Mouse (Mus musculus) layer of hippocampus, adult 9-10 months (tissue): ENCODE results near the gene C1rl.
"Not testable (repeated sequence)": the region's sequence is repeated elsewhere in the genome, so short reads cannot be mapped to it uniquely, and the experiment has no call there.

Source experiments
- DNase-seq: peaks from one replicate; pipeline ENCODE4 v3.0.0; 2022; ENCODE audit warnings: low spot score

The C1rl gene

DNA sequence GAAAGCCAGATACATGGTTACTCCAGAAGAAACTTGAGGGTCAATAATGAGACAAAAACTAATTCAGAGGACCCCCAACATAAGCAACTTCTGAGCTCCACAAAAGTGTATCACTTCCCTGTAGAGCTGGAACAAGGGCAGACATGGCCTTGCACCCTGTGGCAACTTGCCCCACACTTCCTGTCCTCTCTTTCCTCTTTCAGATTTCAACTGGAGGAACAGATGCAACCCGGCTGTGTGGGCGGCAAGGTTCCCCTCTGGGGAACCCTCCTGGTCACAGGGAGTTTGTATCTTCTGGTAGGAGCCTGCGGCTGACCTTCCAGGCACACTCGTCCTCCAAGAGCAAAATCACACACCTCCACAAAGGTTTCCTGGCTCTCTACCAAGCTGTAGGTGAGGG lies 12.1 kb downstream of the C1rl start:
- DNase-seq = no peak

DNA sequence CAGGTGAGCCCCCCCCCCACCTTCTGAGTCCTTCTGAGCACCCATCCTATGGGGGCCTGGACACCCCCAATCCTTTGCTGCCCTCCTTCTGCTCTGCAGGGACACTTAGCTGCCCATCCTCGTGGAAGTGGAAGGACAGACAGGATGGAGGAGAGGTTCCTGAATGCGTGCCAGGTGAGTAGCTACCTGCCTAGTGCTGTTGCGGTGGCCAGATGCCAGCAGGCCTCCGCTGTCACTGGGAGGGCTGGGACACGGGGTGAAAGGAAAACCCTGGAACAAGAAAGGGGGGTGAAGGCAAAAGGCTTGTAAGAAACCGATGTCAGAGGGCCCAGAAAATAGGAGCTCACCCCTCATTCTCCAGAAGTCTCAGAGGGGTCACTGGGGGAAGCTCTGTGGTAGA lies 14.1 kb downstream of the C1rl start:
- no peak for DNase-seq

DNA sequence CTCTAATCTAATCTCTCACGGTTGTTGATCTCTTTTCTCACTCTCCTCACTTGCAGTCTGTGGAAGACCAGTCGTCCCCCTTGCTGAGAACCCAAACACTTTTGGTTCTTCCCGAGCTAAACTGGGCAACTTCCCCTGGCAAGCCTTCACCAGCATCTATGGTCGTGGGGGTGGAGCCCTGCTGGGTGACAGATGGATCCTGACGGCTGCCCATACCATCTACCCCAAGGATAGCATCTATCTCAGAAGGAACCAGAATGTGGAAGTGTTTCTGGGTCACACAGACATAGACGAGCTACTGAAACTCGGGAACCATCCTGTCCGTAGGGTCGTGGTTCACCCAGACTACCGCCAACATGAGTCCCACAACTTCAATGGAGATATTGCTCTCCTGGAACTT lies 15.4 kb downstream of the C1rl start:
- no peak for DNase-seq

DNA sequence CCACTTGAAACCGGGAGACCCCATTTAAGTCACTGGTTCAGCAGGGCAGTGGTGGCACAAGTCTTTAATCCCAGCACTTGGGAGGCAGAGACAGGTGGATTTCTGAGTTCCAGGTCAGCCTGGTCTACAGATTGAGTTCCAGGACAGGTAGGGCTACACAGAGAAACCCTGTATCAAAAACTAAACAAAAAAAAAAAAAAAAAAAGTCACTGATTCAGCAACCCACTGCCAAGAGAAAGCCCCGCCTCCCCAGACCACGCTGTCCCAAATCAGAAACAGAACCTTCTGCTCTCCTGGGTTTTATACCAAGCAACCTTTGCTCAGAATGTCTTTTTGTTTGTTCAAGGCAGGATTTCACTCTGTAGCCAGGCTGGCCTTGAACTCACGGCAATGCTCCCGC lies 16.3 kb downstream of the C1rl start:
- DNase-seq = not testable (repeated sequence)

DNA sequence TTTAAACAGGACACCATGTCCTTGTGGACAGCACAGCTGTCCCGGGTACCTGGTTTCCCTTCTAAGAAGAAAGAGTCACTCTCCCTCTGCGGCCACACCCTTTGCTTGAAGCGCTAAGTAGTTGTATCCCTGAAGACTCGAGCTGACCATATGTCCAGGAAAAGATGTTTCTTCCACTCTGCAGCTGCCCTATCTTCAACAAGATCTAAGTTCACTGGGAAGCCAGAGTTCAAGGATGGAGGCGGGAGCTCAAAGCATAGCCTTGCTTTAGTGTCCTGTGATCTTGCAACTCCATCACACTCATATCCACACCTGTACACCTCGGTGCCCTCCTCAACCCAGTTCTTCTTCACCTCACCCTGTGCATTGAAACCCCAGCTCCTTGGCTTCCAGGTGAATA lies 19.0 kb downstream of the C1rl start:
- no peak for DNase-seq

DNA sequence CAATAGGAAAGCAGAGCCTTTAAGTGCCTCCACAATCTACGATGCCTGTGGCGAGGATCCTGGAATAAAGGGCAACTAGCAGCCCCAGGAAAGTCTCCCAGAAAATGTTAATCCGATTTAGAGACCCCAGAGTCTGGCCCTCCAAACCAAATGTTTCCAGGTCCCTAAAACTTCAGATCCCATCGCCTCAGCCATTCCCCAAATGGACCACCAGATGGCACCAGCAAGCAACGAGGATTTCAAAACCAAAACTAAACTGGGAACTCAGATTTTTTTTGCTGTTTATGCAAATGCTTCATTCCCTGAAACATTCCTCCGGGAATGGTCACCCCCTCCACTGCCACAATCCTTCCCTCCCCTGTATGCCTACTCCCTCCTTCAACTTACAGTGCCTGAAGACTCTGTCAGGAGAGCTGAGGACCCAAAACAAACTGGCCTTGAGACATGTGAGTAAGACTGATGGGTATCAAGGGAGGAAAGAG lies 19.5 kb downstream of the C1rl start, which contains the start of gene C1ra:
TSS of gene C1ra (plus strand) at position 51 of the 482 bp plus-strand sequence.
- DNase-seq = peak; percentile 43

DNA sequence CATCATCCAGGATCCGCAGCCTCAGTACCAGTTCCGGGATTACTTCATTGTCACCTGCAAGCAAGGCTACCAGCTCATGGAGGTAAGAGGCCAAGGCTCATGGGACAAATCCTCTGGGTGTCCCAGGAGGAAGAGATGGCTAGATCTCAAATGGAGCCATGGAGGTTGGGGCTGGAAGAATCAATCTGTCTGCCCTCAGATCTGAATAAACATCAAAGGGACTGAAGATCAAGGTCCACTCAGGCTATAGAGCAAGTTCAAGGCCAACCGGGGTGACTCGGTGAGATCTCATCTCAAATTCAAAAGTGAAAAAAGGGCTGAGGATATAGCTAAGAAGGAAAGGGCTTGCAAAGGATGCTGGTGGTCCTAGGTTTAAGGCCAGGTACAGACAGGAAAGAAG lies 24.8 kb downstream of the C1rl start:
- not testable (repeated sequence) for DNase-seq

DNA sequence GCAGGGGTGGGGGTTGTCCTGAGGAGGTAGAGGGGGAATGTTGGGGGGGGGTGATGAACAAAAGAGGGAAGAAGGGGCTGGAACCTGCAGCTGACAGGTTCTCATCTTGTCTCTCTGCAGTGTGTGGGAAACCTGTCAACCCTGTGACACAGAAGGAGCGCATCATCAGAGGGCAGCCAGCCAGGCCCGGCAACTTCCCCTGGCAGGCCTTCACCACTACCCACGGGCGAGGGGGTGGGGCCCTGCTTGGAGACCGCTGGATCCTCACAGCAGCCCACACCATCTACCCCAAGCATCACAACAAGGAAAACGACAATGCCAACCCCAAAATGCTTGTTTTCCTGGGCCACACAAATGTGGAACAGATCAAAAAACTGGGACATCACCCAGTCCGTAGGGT lies 29.2 kb downstream of the C1rl start:
- not testable (repeated sequence) for DNase-seq

DNA sequence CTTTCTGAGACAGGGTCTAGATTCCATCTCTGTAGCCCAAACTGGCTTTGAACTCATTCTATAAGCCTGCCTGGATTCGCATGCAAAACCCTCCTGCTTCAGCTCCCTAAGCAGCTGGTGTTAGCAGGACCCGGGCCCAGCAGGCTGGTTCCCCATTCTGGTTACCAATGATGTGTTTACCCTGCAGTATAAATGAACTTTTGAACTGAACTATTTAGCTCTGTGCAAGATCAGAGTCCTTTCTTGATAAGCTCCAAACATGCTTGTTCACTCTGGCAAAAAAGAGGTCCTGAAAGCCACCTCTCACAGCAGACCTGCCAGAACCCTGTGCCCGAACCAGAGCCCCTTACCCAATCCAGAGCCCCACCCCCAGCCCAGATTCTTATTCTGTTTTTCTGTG lies 35.0 kb downstream of the C1rl start:
- no peak for DNase-seq

DNA sequence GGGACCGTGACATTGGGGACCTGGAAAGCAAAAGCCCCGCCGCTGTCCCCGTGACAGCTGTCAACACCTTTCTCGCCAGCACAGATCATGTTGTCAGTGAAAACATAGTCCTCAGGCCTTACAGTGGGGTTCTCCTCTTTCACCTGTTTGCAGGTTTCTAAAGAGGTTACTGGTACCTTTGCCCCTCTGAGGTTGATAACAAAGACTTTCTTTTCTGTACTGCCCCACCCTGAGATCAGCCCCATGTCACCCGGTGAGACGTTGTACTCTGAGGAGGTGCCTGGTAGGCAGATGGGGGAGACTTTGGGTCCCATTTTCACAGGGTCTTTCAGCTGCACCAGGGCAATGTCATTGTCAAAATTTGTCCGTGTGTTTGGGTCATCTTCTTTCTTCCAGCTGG lies 38.2 kb downstream of the C1rl start:
- no peak for DNase-seq

DNA sequence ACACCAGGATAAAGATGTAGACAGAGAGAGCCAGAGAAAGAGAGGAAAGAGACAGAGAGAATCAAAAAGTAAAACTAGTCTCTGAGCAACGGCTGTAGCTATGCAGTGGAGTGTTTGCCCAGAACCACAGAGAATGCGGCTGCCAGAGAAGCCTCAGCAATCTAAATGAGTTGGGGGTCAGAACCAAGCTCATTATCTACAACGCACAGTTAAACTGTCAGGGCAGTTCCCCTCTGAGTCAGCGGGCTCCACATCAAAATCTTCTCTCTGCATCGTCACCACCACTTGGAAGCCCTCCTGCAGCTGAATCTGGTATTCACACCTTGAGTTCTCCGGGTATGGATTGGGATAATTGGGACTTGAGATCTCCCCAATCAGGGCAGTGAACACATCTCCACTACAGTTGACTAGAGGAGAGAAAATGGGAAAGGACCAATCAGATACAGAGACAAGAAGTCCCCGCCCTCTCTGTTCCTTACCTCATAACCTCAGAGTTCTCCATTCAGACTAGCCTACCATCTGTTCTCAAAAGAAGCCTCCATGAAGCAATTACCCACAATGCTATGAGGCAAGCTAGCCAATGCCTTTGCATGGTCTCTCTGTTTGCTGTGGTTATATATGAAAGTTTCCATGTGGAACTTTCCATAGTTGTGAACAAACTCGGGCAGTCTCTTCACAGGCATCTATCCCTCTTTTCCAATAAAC lies 43.4 kb downstream of the C1rl start:
- not testable (repeated sequence) for DNase-seq

DNA sequence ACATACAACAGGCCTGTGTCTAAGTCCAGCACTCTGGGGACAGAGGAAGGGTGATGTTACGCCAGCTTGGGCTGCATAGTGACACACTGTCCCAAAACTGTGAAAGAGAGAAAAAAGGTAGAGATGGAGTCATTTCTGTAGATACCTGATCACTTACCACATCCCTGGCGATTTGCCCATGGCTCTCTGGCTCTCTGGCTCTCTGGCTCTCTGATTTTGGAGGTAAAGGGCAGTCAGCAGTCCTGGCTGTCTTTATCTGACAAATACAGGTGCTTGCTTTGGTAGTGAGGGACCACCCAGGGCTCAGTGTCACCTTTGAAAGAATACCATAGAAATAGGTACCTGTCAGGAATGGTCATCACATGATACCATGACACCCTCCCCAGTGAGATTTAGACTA lies 48.3 kb downstream of the C1rl start:
- DNase-seq = not testable (repeated sequence)

DNA sequence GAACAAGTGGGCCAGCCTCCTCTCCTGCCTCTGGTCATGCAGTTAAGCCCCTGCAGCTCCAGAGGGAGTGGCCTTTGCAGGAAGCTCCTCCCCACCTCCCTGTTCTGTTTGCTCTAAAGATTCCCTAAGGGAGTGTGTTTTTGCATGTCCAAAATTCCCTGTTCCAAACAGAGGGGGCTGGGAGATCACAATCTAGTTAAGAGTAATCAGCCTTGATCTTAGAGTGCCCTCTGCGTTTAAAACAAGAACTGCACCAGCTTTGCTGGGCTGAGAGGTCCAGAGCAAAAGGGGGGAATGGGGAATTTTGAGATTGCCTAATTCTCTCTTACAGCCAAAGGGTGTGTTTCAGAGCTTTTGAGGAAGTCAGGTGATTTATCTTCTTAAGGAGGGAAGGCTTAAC lies 49.4 kb downstream of the C1rl start, which contains the start of gene C1s1:
TSS of gene C1s1 (minus strand) at position 76 of the 400 bp plus-strand sequence.
- peak; percentile 55 for DNase-seq

DNA sequence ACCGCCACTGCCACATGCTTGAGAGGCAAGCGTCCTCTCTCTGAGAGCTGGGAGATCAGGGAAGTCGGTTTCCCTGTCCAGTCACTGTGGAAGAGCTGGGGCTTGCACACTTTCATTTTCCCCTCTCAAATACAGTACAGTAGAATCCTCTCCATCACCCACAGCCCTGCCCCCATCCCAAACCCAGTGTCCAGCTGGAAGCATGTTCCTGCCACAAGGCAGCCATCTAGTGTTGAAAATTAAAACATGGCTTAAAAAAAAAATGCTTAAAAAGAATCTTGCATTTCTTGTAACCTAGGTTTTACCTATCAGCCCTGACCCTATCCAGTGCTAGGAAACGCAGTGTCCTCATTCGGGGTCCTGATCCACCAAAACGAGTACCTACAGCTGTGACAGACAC lies 51.6 kb downstream of the C1rl start:
- no peak for DNase-seq

DNA sequence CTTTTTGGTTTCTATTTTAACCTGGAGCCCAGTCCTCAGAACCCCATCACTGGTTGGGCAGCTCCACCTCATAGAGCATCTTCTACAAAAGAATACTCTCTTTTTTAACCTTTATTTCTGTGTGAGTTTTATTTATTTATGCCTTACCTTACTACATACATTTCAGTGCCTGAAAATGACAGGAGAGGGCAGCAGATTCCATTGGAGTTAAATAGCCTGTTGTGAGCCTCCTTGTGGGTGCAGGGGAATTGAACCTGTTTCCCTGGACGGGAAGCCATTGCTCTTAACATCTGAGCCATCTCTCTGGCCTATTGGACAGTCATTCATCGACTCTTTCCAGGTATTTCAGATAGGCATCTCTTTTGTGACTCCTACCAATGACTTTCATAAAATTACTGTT lies 52.5 kb downstream of the C1rl start:
- DNase-seq = no peak

DNA sequence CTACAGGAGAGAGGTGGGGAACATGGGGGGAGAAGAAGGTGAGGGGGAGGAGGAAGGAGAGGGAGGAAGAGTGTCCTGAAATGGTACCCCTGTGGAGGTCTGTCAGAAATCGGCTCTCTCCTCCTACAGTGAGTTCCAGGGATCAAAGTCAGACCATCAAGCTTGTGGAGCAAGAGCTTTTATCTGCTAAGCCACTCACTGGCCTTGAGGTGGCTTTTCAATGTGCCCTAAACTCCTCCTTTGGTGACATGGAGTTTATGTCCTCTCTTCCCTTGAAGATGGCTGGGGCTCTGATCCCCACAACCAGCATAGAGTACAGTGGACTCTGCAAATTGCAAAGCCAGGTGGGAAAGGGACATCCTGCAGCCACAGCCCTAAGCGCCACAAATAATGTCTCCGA lies 55.1 kb downstream of the C1rl start:
- DNase-seq = not testable (repeated sequence)

DNA sequence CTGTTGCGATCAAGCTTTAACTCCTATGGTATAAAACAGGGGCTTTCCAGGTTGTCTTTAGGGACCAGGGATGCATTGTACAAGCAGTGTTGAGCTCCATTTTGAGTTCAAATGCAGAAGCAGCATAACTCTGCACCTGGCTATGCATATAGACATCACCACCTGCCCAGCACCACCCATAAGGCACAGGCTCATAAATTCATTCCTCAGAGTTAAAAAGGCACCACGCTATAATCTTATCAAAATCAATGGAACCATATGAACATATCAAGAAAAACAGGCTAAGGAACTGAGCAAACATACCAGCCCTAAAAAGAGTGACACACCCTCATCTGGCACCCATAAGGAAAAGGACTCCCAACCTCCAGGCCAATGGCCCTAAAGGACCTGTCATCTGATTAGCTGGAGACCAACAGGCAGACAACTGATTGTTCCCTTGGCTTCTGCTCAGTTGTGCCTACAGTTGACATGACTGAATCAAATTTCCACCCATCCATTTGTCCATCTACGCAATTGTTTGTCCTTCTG lies 56.2 kb downstream of the C1rl start:
- DNase-seq = no peak

DNA sequence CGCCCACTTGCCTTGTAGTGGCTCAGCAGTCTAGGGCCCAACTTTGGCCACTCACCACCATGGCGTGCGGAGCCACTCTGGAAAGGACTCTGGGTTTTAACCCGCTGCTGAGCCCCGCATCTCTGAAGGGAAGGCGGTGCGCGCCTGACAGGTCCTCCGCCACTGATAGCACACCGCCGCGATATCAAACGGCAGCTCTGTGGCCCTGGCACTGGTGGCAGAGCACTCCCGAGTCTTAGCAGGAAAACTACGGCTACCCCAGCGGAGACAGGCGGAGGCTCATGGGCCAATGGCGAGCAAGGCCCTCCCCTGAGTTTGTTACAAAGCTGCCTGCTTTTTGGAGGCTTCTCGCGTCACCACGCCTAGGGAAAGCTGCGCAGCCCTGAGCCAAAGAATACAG lies 59.9 kb downstream of the C1rl start:
- no peak for DNase-seq

DNA sequence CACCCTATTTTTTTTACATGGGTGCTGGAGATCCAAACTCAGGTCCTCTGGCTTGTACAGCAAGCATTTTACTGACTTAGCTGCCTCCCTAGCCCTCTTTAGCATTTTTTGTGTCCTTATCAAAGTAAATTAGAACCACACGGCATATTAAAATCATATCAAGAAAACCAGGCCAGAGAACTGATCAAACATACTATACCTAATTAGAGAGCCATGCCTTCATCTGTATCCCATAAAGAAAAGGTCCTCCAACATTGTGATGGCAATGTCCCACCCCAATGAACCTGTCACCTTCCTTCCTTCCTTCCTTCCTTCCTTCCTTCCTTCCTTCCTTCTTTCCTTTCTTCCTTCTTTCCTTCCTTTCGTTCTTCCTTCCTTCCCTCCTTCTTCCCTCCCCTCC lies 63.0 kb downstream of the C1rl start:
- DNase-seq = not testable (repeated sequence)
